Mouse (Mus musculus) forebrain, embryonic 11.5 days (tissue): ENCODE measurements around the gene AC141477.1. TPM values are rescaled to one million over a fixed set of nuclear protein-coding genes. Genes with fewer than 3 reads are reported as not detected.

Source experiments
- ATAC-seq: fragments of 200-750 bp; cut with Nextera tagmentation; replicated peaks from 2 replicates; pipeline ENCODE4 v1.8.0; 2017; ENCODE audit warnings: moderate TSS enrichment; ENCODE audit not compliant: low FRiP score
- DNase-seq: peaks from one replicate; pipeline ENCODE4 v3.0.0-alpha.2; 2017; ENCODE audit warnings: low spot score
- H3K27ac ChIP-seq: fragments of 300-500 bp; sonication (generic); 2 replicates; pipeline ENCODE4 v1.5.1; 2014; ENCODE audit warnings: low read depth, low read length
- H3K27me3 ChIP-seq: fragments of 300-500 bp; sonication (generic); 2 replicates; pipeline ENCODE4 v1.6.1; 2014; ENCODE audit warnings: mild to moderate bottlenecking, low read length, mixed read lengths; ENCODE audit not compliant: control insufficient read depth, insufficient read depth
- H3K36me3 ChIP-seq: fragments of 300-500 bp; sonication (generic); 2 replicates; pipeline ENCODE4 v1.6.1; 2014; ENCODE audit warnings: mild to moderate bottlenecking, low read length, moderate library complexity, mixed read lengths; ENCODE audit not compliant: control insufficient read depth, insufficient read depth
- H3K4me1 ChIP-seq: fragments of 300-500 bp; sonication (generic); replicated peaks from 2 replicates; pipeline ENCODE4 v1.6.1; 2014; ENCODE audit warnings: low read length, mixed read lengths; ENCODE audit not compliant: control insufficient read depth, insufficient read depth
- H3K4me2 ChIP-seq: fragments of 300-500 bp; sonication (generic); 2 replicates; pipeline ENCODE4 v1.6.1; 2014; ENCODE audit warnings: low read depth, mild to moderate bottlenecking, low read length, moderate library complexity, mixed read lengths; ENCODE audit not compliant: severe bottlenecking
- H3K4me3 ChIP-seq: fragments of 300-500 bp; sonication (generic); 2 replicates; pipeline ENCODE4 v1.5.1; 2014; ENCODE audit warnings: low read depth, low read length
- H3K9ac ChIP-seq: fragments of 300-500 bp; sonication (generic); 2 replicates; pipeline ENCODE4 v1.6.1; 2014; ENCODE audit warnings: low read length
- H3K9me3 ChIP-seq: fragments of 300-500 bp; sonication (generic); 2 replicates; pipeline ENCODE4 v1.6.1; 2016; ENCODE audit warnings: low read length, mixed read lengths; ENCODE audit not compliant: control insufficient read depth
- WGBS: fragments of 180-500 bp; shearing (Covaris S2); extraction: QIAGEN DNeasy Blood & Tissue Kit; methylation state at CpG from one replicate; pipeline ENCODE4 v1.1.7; 2014; 5-methylcytosine and 5-hydroxymethylcytosine counted together
- polyA plus RNA-seq: library from polyadenylated mRNA; unstranded; fragments of >200 nt; fragmentation: Nextera tagmentation; extraction: Ambion mirVana; gene quantifications from 2 replicates; pipeline ENCODE4 v1.2.1, GENCODE M21; 2014

The AC141477.1 gene
- polyA plus RNA-seq, 1 experiment from 2014 or later = not detected

- 94% methylated on average over 9 of the region's 9 CpGs for WGBS
- DNase-seq = no peak
- no peak overlapping the region for H3K27ac ChIP-seq
- H3K36me3 ChIP-seq = peaks cover 4% of the 10 kb centered on the region; the same call in 1 of the 2 replicates
- ATAC-seq = no peak
- H3K9me3 ChIP-seq = no peaks in the 10 kb centered on the region
- H3K4me3 ChIP-seq = no peak overlapping the region
- no peaks in the 10 kb centered on the region for H3K4me1 ChIP-seq
- H3K27me3 ChIP-seq = no peaks in the 10 kb centered on the region
- H3K9ac ChIP-seq = no peak overlapping the region
- no peak overlapping the region for H3K4me2 ChIP-seq
Measured at GRCm38 (mm10) chr10:76439107-76439890, 945 bp downstream of the AC141477.1 start.

- Histone ChIP-seq H3K9me3 (no peaks in the 10 kb centered on the region), H3K9ac (no peak overlapping the region), H3K27me3 (no peaks in the 10 kb centered on the region), H3K27ac (no peak overlapping the region), H3K4me1 (no peaks in the 10 kb centered on the region), H3K4me2 (no peak overlapping the region), H3K36me3 (peaks cover 18% of the 10 kb centered on the region; the same call in 1 of the 2 replicates), H3K4me3 (no peak overlapping the region)
- DNase-seq (no peak), ATAC-seq (no peak)
- 93% methylated on average over 11 of the region's 11 CpGs for WGBS
Measured at GRCm38 (mm10) chr10:76433925-76434324, 6.3 kb downstream of the AC141477.1 start.

GRCm38 (mm10) chr10:76425674-76426073 is 14.6 kb downstream of the AC141477.1 start:
- Histone ChIP-seq H3K9ac (no peak overlapping the region), H3K27me3 (no peaks in the 10 kb centered on the region), H3K4me2 (no peak overlapping the region), H3K4me3 (no peak overlapping the region), H3K27ac (no peak overlapping the region), H3K36me3 (peaks cover 20% of the 10 kb centered on the region), H3K4me1 (no peaks in the 10 kb centered on the region), H3K9me3 (no peaks in the 10 kb centered on the region)
- WGBS = 96% methylated on average over 7 of the region's 7 CpGs
- no peak for DNase-seq
- ATAC-seq = no peak

- no peaks in the 10 kb centered on the region for H3K27me3 ChIP-seq
- ATAC-seq = no peak
- WGBS = 92% methylated on average over 12 of the region's 12 CpGs
Measured at GRCm38 (mm10) chr10:76416811-76417210, 23.4 kb downstream of the AC141477.1 start.

GRCm38 (mm10) chr10:76408520-76408919 is 31.7 kb downstream of the AC141477.1 start:
- Histone ChIP-seq H3K27ac (no peak overlapping the region), H3K4me1 (no peaks in the 10 kb centered on the region), H3K9me3 (no peaks in the 10 kb centered on the region), H3K9ac (no peak overlapping the region), H3K27me3 (no peaks in the 10 kb centered on the region), H3K4me2 (no peak overlapping the region), H3K4me3 (no peak overlapping the region), H3K36me3 (peaks cover 16% of the 10 kb centered on the region; the same call in 1 of the 2 replicates)
- no peak for DNase-seq
- ATAC-seq = no peak
- 92% methylated on average over 10 of the region's 10 CpGs for WGBS

More at GRCm38 (mm10) chr10:76416811-76417210, 23.4 kb downstream of the AC141477.1 start:
- Histone ChIP-seq H3K9me3 (no peaks in the 10 kb centered on the region), H3K4me1 (no peaks in the 10 kb centered on the region), H3K27ac (no peak overlapping the region), H3K4me3 (no peak overlapping the region), H3K9ac (no peak overlapping the region), H3K36me3 (peaks cover 10% of the 10 kb centered on the region; the same call in 1 of the 2 replicates), H3K4me2 (no peak overlapping the region)
- DNase-seq = no peak

- 95% methylated on average over 12 of the region's 12 CpGs for WGBS
- ATAC-seq (no peak), DNase-seq (no peak)
- Histone ChIP-seq H3K9me3 (no peaks in the 10 kb centered on the region), H3K4me2 (no peak overlapping the region), H3K9ac (no peak overlapping the region), H3K4me3 (no peak overlapping the region), H3K27me3 (no peaks in the 10 kb centered on the region), H3K27ac (no peak overlapping the region), H3K4me1 (no peaks in the 10 kb centered on the region), H3K36me3 (peaks cover 13% of the 10 kb centered on the region; the same call in 1 of the 2 replicates)
Measured at GRCm38 (mm10) chr10:76392596-76392995, 47.6 kb downstream of the AC141477.1 start.

- no peak overlapping the region for H3K9ac ChIP-seq
- no peak overlapping the region for H3K27ac ChIP-seq
- DNase-seq (peak; percentile 60), ATAC-seq (no peak)
- H3K4me3 ChIP-seq = no peak overlapping the region
- H3K4me1 ChIP-seq = no peaks in the 10 kb centered on the region
- H3K4me2 ChIP-seq = no peak overlapping the region
- no peaks in the 10 kb centered on the region for H3K27me3 ChIP-seq
- WGBS = 84% methylated on average over 9 of the region's 9 CpGs
- peaks cover 13% of the 10 kb centered on the region; the same call in 1 of the 2 replicates for H3K36me3 ChIP-seq
- H3K9me3 ChIP-seq = no peaks in the 10 kb centered on the region
Measured at GRCm38 (mm10) chr10:76391786-76392185, 48.5 kb downstream of the AC141477.1 start.

- Histone ChIP-seq H3K9ac (no peak overlapping the region), H3K4me3 (no peak overlapping the region), H3K27ac (no peak overlapping the region), H3K27me3 (no peaks in the 10 kb centered on the region), H3K9me3 (no peaks in the 10 kb centered on the region), H3K4me2 (no peak overlapping the region), H3K4me1 (no peaks in the 10 kb centered on the region), H3K36me3 (peaks cover 13% of the 10 kb centered on the region; the same call in 1 of the 2 replicates)
- DNase-seq = no peak
- no peak for ATAC-seq
- WGBS = 96% methylated on average over 9 of the region's 9 CpGs
Measured at GRCm38 (mm10) chr10:76391166-76391565, 49.1 kb downstream of the AC141477.1 start.
